Mouse (Mus musculus) megakaryocyte, embryonic 14.5 days (primary cell): Measurements from ENCODE around the gene Hoxb6.

ENCODE experiments used
- FLI1 ChIP-seq: IDR thresholded peaks from 2 replicates; pipeline ENCODE4 v1.6.1; 2012; ENCODE audit warnings: low read length, inconsistent platforms, mixed read lengths
- GATA1 ChIP-seq: IDR thresholded peaks from 3 replicates; pipeline ENCODE4 v1.6.1; 2012; ENCODE audit warnings: mixed read lengths, low read length, inconsistent platforms, borderline replicate concordance

GRCm38 (mm10) chr11:96333241-96334001, 41.1 kb downstream of the Hoxb6 start:
- TF ChIP-seq GATA1 (no peak), FLI1 (no peak)
